Mouse (Mus musculus): ENCODE measurements around the gene Hps4. TPM values are rescaled to one million over a fixed set of nuclear protein-coding genes. Genes with fewer than 3 reads are reported as not detected.

Gene Hps4
- polyA plus RNA-seq (2015; fragmentation: Illumina TruSeq; extraction: RNeasy Lipid Tissue Mini Kit (QIAGEN cat#74804); ENCODE audit: low read depth, low replicate concordance), result 22.1 TPM

GRCm38 (mm10) chr5:112342463-112343204 is at the start of gene Hps4, which contains the start of gene Srrd:
TSS of gene Hps4 (plus strand) at chr5:112343083.
TSS of gene Srrd (minus strand) at chr5:112343040.

GRCm38 (mm10) chr5:112325546-112326445 is 17.1 kb upstream of the Hps4 start, which contains the start of gene Tfip11:
TSS of gene Tfip11 (plus strand) at chr5:112326358.

DNA sequence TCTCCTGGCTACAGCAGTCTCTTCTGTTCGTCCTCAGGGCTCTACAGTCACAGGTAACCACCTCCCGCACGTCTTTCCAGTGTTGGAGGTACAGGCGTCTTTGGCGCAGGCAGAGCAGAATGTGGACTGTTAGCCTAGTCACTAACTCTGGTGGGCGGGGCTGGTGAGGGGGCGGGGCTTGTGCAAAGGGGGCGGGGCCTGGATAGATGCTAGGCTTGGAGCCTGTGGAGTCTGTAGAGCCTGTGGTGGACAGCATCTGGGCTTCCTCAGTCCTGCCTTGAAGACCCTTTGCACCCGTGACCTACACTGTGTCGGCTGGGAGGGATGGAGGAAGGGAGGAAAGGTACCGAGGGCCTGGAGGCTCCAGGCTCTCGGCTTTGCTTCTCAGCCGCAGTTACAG is 13.0 kb downstream of the Hps4 start, which contains the start of gene Gm6583:
Gene Gm6583 (minus strand): TSS at position 124 of the 400 bp plus-strand sequence.

GRCm38 (mm10) chr5:112394779-112395443 is 52.0 kb downstream of the Hps4 start, which contains the start of gene Asphd2:
TSS of gene Asphd2 (minus strand) at chr5:112394866.

Other genes starting within 250 kb of the Hps4 start
- 2.8 TPM for gene Cryba4, start 90.6 kb upstream of the Hps4 start, polyA plus RNA-seq (2015; fragmentation: Illumina TruSeq; extraction: RNeasy Lipid Tissue Mini Kit (QIAGEN cat#74804); ENCODE audit: low read depth, low replicate concordance)
- 10.2 TPM for gene Crybb1, start 87.3 kb upstream of the Hps4 start, polyA plus RNA-seq (2015; fragmentation: Illumina TruSeq; extraction: RNeasy Lipid Tissue Mini Kit (QIAGEN cat#74804); ENCODE audit: low read depth, low replicate concordance)
- 34.6 TPM for gene Tpst2, start 66.4 kb upstream of the Hps4 start, polyA plus RNA-seq (2015; fragmentation: Illumina TruSeq; extraction: RNeasy Lipid Tissue Mini Kit (QIAGEN cat#74804); ENCODE audit: low read depth, low replicate concordance)
- 29.9 TPM for gene Tfip11, start 16.7 kb upstream of the Hps4 start, polyA plus RNA-seq (2015; fragmentation: Illumina TruSeq; extraction: RNeasy Lipid Tissue Mini Kit (QIAGEN cat#74804); ENCODE audit: low read depth, low replicate concordance)
- 37.9 TPM for gene Srrd, start within 50 bp of the Hps4 start, polyA plus RNA-seq (2015; fragmentation: Illumina TruSeq; extraction: RNeasy Lipid Tissue Mini Kit (QIAGEN cat#74804); ENCODE audit: low read depth, low replicate concordance)
- gene Gm6583, start 12.9 kb downstream of the Hps4 start, polyA plus RNA-seq (2015; fragmentation: Illumina TruSeq; extraction: RNeasy Lipid Tissue Mini Kit (QIAGEN cat#74804); ENCODE audit: low read depth, low replicate concordance), result 0.19 TPM
- gene Asphd2, start 51.8 kb downstream of the Hps4 start, polyA plus RNA-seq (2015; fragmentation: Illumina TruSeq; extraction: RNeasy Lipid Tissue Mini Kit (QIAGEN cat#74804); ENCODE audit: low read depth, low replicate concordance), result 105 TPM
- not detected for gene Gm6588, start 106.3 kb downstream of the Hps4 start, polyA plus RNA-seq (2015; fragmentation: Illumina TruSeq; extraction: RNeasy Lipid Tissue Mini Kit (QIAGEN cat#74804); ENCODE audit: low read depth, low replicate concordance)
- 80.8 TPM for gene Sez6l, start 234.1 kb downstream of the Hps4 start, polyA plus RNA-seq (2015; fragmentation: Illumina TruSeq; extraction: RNeasy Lipid Tissue Mini Kit (QIAGEN cat#74804); ENCODE audit: low read depth, low replicate concordance)

All from brain, adult 10 weeks (tissue).